Mouse (Mus musculus): Measurements from ENCODE around the gene Rab1b.

Gene Rab1b

DNA sequence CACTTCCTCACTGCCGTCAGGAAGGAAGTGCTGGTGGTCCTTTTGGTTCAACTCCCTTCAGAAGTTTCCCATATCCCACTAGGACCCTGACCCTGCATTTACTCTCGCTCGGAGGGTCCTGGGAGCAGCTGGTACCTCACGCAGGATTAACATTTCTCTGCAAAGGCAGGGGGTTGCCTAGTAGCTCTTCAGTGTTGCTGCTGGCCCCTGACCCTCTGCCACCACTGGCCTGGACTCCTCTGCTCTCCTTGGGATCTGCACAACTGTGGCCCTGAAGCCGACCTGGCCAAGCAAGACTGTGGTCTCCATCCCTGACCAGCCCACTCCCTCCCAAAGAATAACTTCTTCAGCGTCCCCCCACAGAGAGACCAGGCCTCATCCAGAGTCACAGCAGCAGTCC, 57.5 kb downstream of the Rab1b start:
- DNase-seq = peak; percentile 43
